Mouse (Mus musculus): ENCODE data around the gene Pqlc2. TPM values are rescaled to one million over a fixed set of nuclear protein-coding genes. Genes with fewer than 3 reads are reported as not detected.
A peak's percentile ranks its signal among the peaks of the same experiment; 100 is the strongest.

Pqlc2 gene
- total RNA-seq, 2 experiments from 2014 or later, result 4.9 to 6.9 TPM

GRCm38 (mm10) chr4:139305521-139305920 is 5.0 kb downstream of the Pqlc2 start:
- no peak for DNase-seq

- no peak for DNase-seq
Measured at GRCm38 (mm10) chr4:139302241-139302640, 8.3 kb downstream of the Pqlc2 start.

GRCm38 (mm10) chr4:139301780-139302179 is 8.7 kb downstream of the Pqlc2 start:
- no peak for DNase-seq

- no peak for DNase-seq
Measured at GRCm38 (mm10) chr4:139298671-139299366, 11.7 kb downstream of the Pqlc2 start.

GRCm38 (mm10) chr4:139297566-139297965 is 12.9 kb downstream of the Pqlc2 start:
- peak; percentile 51 for DNase-seq

- no peak for DNase-seq
Measured at GRCm38 (mm10) chr4:139292038-139292437, 18.5 kb downstream of the Pqlc2 start.

GRCm38 (mm10) chr4:139291099-139291498 is 19.4 kb downstream of the Pqlc2 start:
- DNase-seq, result no peak

- DNase-seq, result peak; percentile 61
Measured at GRCm38 (mm10) chr4:139289017-139289416, 21.5 kb downstream of the Pqlc2 start.

GRCm38 (mm10) chr4:139287122-139287863 is 23.2 kb downstream of the Pqlc2 start:
- DNase-seq, result peak; percentile 75

- no peak for DNase-seq
Measured at GRCm38 (mm10) chr4:139286234-139286633, 24.3 kb downstream of the Pqlc2 start.

- DNase-seq, result no peak
Measured at GRCm38 (mm10) chr4:139284877-139285276, 25.6 kb downstream of the Pqlc2 start.

GRCm38 (mm10) chr4:139282955-139283417 is 27.5 kb downstream of the Pqlc2 start:
- DNase-seq, result no peak

- DNase-seq, result peak; percentile 45
Measured at GRCm38 (mm10) chr4:139281791-139282345, 28.6 kb downstream of the Pqlc2 start.

- DNase-seq, result no peak
Measured at GRCm38 (mm10) chr4:139280530-139280929, 30.0 kb downstream of the Pqlc2 start.

- DNase-seq, result peak; percentile 54
Measured at GRCm38 (mm10) chr4:139276411-139276810, 34.1 kb downstream of the Pqlc2 start.

GRCm38 (mm10) chr4:139274573-139274972 is 35.9 kb downstream of the Pqlc2 start:
- peak; percentile 66 for DNase-seq

GRCm38 (mm10) chr4:139272951-139273680 is 37.4 kb downstream of the Pqlc2 start:
- DNase-seq, result no peak

GRCm38 (mm10) chr4:139271562-139271961 is 38.9 kb downstream of the Pqlc2 start:
- no peak for DNase-seq

GRCm38 (mm10) chr4:139270168-139270567 is 40.3 kb downstream of the Pqlc2 start:
- no peak for DNase-seq

GRCm38 (mm10) chr4:139268242-139268641 is 42.3 kb downstream of the Pqlc2 start:
- DNase-seq, result no peak

GRCm38 (mm10) chr4:139267335-139267734 is 43.2 kb downstream of the Pqlc2 start:
- DNase-seq, result no peak

- no peak for DNase-seq
Measured at GRCm38 (mm10) chr4:139266500-139266865, 44.0 kb downstream of the Pqlc2 start.

Data from gastrocnemius, postnatal 25 days (tissue).